8 mouse cellular contexts compared by ENCODE assay signal in the genomic region with DNA sequence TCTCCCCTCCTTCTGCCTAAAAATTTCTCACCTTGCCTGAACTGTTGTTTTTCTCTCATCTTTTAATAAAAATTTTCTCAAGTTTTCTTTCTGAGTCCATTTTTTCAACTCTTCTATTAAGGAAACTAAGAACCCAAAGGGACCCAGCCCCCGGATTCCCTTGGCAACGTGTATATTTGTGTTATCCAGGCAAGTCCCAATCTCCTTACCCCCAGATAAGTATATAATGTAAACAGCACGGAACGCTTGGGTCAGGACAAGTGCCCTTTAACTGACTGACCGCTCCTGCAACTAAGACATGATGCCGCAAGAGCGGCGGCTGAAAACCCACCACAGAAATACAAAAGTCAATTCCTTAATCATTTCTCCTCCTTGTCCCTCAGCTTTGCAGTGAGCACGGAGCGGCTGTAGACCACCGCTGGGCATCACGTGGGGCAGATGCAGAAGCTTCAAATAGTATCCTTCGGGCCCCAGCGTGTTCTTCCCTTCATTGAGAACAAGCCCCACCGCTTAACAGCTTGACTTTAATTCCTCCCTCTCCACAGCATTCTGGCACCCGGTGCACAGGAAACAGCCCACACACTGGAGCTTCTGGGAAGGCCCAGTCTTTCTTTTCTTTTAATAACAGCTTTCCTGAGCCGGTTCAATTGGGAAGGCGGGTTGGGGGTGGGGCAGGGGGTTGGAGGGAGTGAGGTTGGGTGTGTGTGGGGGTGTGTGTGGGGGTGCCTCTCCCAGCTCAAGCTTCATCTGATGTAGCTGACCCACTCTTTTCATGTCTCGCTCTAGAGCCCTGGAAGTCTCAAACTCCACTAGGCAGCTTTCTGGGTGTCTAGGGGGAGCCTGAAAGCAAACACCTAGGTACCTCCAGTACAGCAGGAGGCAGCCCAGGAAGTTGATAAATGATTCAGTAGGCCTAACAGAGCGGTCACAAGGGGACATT.
DNase-seq lines count a peak whose midpoint lies in the region; ATAC-seq and TF ChIP-seq lines count a peak whose summit lies in the region.

No protein-coding gene starts in this region.

- peak overlapping the region; percentile 35 for H3K4me3 ChIP-seq in heart, embryonic 13.5 days
- no peak overlapping the region for H3K4me3 ChIP-seq in midbrain, embryonic 11.5 days (ENCODE audit: low read depth, low read length)
- no peak overlapping the region for H3K4me3 ChIP-seq in stomach, postnatal 0 days (ENCODE audit: low read depth, low read length)

- peak overlapping the region; percentile 67 for H3K4me2 ChIP-seq in heart, embryonic 13.5 days
- peak overlapping the region; percentile 14; the same call in 1 of the 2 replicates for H3K4me2 ChIP-seq in midbrain, embryonic 11.5 days
- peak overlapping the region; percentile 35 for H3K4me2 ChIP-seq in stomach, postnatal 0 days (replicated peaks; ENCODE audit: low read depth)

- H3K27ac ChIP-seq in heart, embryonic 13.5 days (replicated peaks): peak overlapping the region; percentile 73
- no peak overlapping the region for H3K27ac ChIP-seq in midbrain, embryonic 11.5 days (ENCODE audit: low read depth, low read length)
- no peak overlapping the region for H3K27ac ChIP-seq in stomach, postnatal 0 days (replicated peaks)

- peak; percentile 13 for DNase-seq in Muller cell, postnatal 12 days (ENCODE audit: inconsistent ontology term)
- peak; percentile 46 for DNase-seq in embryo, embryonic 10.5 days (ENCODE audit: low spot score)
- peak; percentile 56 for DNase-seq in layer of hippocampus, adult 9-11 months
- peak; percentile 83 for DNase-seq in midbrain, embryonic 11.5 days (ENCODE audit: low spot score, missing footprints)
- peak; percentile 32 for DNase-seq in stomach, postnatal 0 days (ENCODE audit: low spot score)
- DNase-seq in adrenal gland, adult 2 months: no peak
- DNase-seq in adrenal gland, adult (ENCODE audit: inconsistent age in 2 of 2, low spot score in 1 of 2): no peak

- peak overlapping the region; percentile 71 for H3K9ac ChIP-seq in heart, embryonic 13.5 days
- no peak overlapping the region for H3K9ac ChIP-seq in midbrain, embryonic 11.5 days (ENCODE audit: low read length)
- H3K9ac ChIP-seq in stomach, postnatal 0 days (ENCODE audit: low read length): no peak overlapping the region

- no peaks in the 10 kb centered on the region for H3K36me3 ChIP-seq in heart, embryonic 13.5 days
- no peaks in the 10 kb centered on the region for H3K36me3 ChIP-seq in midbrain, embryonic 11.5 days (ENCODE audit: control insufficient read depth, insufficient read depth, low read length)
- H3K36me3 ChIP-seq in stomach, postnatal 0 days (ENCODE audit: control insufficient read depth, insufficient read depth, low read length): no peaks in the 10 kb centered on the region

- TF ChIP-seq EP300 in stomach, postnatal 0 days (optimal IDR thresholded peaks at IDR 0.05): no peak

- H3K4me1 ChIP-seq in heart, embryonic 13.5 days: peaks cover 26% of the 10 kb centered on the region
- H3K4me1 ChIP-seq in midbrain, embryonic 11.5 days (ENCODE audit: control insufficient read depth, insufficient read depth, low read length): peaks cover 4% of the 10 kb centered on the region; the same call in 1 of the 2 replicates
- H3K4me1 ChIP-seq in stomach, postnatal 0 days (replicated peaks; ENCODE audit: control insufficient read depth, insufficient read depth): 0 out of 2 replicates have a peak, but pooled peaks cover 3% of the 10 kb centered on the region

- H3K27me3 ChIP-seq in heart, embryonic 13.5 days (replicated peaks): no peaks in the 10 kb centered on the region
- no peaks in the 10 kb centered on the region for H3K27me3 ChIP-seq in midbrain, embryonic 11.5 days (ENCODE audit: control insufficient read depth, insufficient read depth, low read length)
- H3K27me3 ChIP-seq in stomach, postnatal 0 days (ENCODE audit: control insufficient read depth, insufficient read depth, low read length): no peaks in the 10 kb centered on the region

- no peaks in the 10 kb centered on the region for H3K9me3 ChIP-seq in heart, embryonic 13.5 days
- no peaks in the 10 kb centered on the region for H3K9me3 ChIP-seq in midbrain, embryonic 11.5 days (ENCODE audit: control insufficient read depth, low read length)
- H3K9me3 ChIP-seq in stomach, postnatal 0 days (ENCODE audit: control insufficient read depth, low read length): no peaks in the 10 kb centered on the region

- 20% methylated on average over 20 of the region's 20 CpGs for WGBS in heart, embryonic 13.5 days
- 32% methylated on average over 20 of the region's 20 CpGs for WGBS in midbrain, embryonic 11.5 days
- WGBS in stomach, postnatal 0 days: 14% methylated on average over 20 of the region's 20 CpGs

- no peak; the same call in 1 of the 2 replicates for ATAC-seq in heart, embryonic 13.5 days (ENCODE audit: extremely low read depth, insufficient number of reproducible peaks, low FRiP score, low TSS enrichment)
- peak; percentile 57; the same call in 1 of the 2 replicates for ATAC-seq in midbrain, embryonic 11.5 days (ENCODE audit: low FRiP score)
- 0 out of 2 replicates have a peak, but pooled peaks have one; percentile 24 for ATAC-seq in stomach, postnatal 0 days (ENCODE audit: low FRiP score, low TSS enrichment)

- TF ChIP-seq CTCF in stomach, postnatal 0 days (IDR thresholded peaks at IDR 0.05; ENCODE audit: low read depth): no peak

Comparison
In these comparisons a context has a peak if more than half of its experiments do, and no peak if none do; other contexts are left out.
1. DNase-seq: peak in Muller cell, postnatal 12 days (single experiment), embryo, embryonic 10.5 days (single experiment), layer of hippocampus, adult 9-11 months (single experiment), midbrain, embryonic 11.5 days (single experiment) and stomach, postnatal 0 days (single experiment); none in adrenal gland, adult 2 months (single experiment) and adrenal gland, adult (0 of 2).
2. H3K4me2 ChIP-seq: peak in every context shown above with its lines; median percentile 67 in heart, embryonic 13.5 days; 35 in stomach, postnatal 0 days; 14 in midbrain, embryonic 11.5 days.